Mouse (Mus musculus) E14TG2a.4 (cell line): ENCODE measurements around the gene Shroom4.
A peak's percentile ranks its signal among the peaks of the same experiment; 100 is the strongest.

ENCODE experiments used
- H3K27me3 ChIP-seq: 2 replicates; pipeline ENCODE4 v1.6.1; 2014; ENCODE audit warnings: low read length, control low read depth; ENCODE audit not compliant: insufficient read depth
- H3K36me3 ChIP-seq: 2 replicates; pipeline ENCODE4 v1.6.1; 2014; ENCODE audit warnings: low read length, control low read depth; ENCODE audit not compliant: insufficient read depth
- H3K4me1 ChIP-seq: replicated peaks from 2 replicates; pipeline ENCODE4 v1.6.1; 2014; ENCODE audit warnings: low read depth, low read length, control low read depth
- H3K4me3 ChIP-seq: replicated peaks from 2 replicates; pipeline ENCODE4 v1.5.1; 2014; ENCODE audit warnings: mild to moderate bottlenecking, low read length
- H3K9me3 ChIP-seq: 2 replicates; pipeline ENCODE4 v1.6.1; 2014; ENCODE audit warnings: low read length, control low read depth
- CTCF ChIP-seq: conservative IDR thresholded peaks from 2 replicates; pipeline ENCODE4 v1.5.1; 2014; ENCODE audit warnings: low read length
- NANOG ChIP-seq: IDR thresholded peaks from 2 replicates; pipeline ENCODE4 v1.6.1; 2014; ENCODE audit warnings: borderline replicate concordance, low read length, mixed read lengths
- POU5F1 ChIP-seq: IDR thresholded peaks from 2 replicates; pipeline ENCODE4 v1.6.1; 2014; ENCODE audit warnings: low read length, borderline replicate concordance

The Shroom4 gene

GRCm38 (mm10) chrX:6522935-6523334, 123.3 kb downstream of the Shroom4 start:
- Histone ChIP-seq H3K36me3 (no peaks in the 10 kb centered on the region), H3K4me1 (no peaks in the 10 kb centered on the region), H3K27me3 (no peaks in the 10 kb centered on the region), H3K9me3 (no peaks in the 10 kb centered on the region), H3K4me3 (no peak overlapping the region)
- 0 out of 2 replicates have a peak, but pooled peaks have one; percentile 13 for TF ChIP-seq CTCF
- TF ChIP-seq NANOG = no peak
- no peak for TF ChIP-seq POU5F1

DNA sequence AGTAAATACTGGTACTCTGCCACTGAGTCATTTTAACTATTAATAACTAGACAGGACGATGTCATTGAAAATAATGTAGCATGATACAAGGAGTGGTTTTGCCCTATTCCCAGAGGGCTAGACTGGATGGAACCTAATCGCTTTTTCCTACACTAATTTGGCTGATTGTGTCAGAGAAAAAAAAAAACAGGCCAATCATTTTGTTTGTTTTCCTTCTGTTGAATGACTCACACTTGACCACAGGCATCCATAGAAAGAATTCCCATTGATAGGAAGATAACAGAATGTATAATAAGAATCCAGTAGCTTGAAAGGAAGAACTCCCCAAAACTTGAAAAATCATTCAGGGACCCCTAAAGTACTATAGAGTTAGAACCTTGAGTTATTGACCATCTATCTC, 137.0 kb downstream of the Shroom4 start:
- Histone ChIP-seq H3K27me3 (no peaks in the 10 kb centered on the region), H3K4me3 (no peak overlapping the region), H3K4me1 (no peaks in the 10 kb centered on the region), H3K36me3 (no peaks in the 10 kb centered on the region), H3K9me3 (no peaks in the 10 kb centered on the region)
- TF ChIP-seq NANOG = no peak
- no peak for TF ChIP-seq CTCF
- no peak for TF ChIP-seq POU5F1

DNA sequence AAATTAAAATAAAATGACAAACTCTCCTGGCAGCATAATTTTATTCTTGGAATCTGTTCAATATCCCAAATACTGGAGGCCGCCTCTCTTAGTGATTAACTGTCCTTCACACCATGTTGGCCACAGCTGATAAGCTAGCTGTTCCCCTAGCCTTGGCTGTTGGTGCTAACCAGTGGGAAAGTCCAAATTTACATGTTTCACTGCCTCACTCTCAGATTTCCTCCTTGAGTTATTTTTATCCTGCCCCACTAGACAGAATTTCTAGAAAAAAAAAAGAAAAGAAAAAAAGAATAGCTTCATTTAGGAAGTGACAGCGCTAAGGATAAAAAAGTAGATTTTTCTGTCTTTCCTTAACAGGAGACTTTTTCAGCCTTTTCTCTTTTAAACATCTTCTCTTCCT, 138.0 kb downstream of the Shroom4 start:
- Histone ChIP-seq H3K36me3 (no peaks in the 10 kb centered on the region), H3K27me3 (no peaks in the 10 kb centered on the region), H3K4me1 (no peaks in the 10 kb centered on the region), H3K9me3 (no peaks in the 10 kb centered on the region), H3K4me3 (no peak overlapping the region)
- no peak for TF ChIP-seq CTCF

GRCm38 (mm10) chrX:6565066-6565465, 165.4 kb downstream of the Shroom4 start:
- no peaks in the 10 kb centered on the region for H3K36me3 ChIP-seq
- H3K27me3 ChIP-seq = no peaks in the 10 kb centered on the region
- no peaks in the 10 kb centered on the region for H3K4me1 ChIP-seq
- TF ChIP-seq CTCF (no peak), POU5F1 (no peak), NANOG (no peak)
- H3K9me3 ChIP-seq = no peaks in the 10 kb centered on the region
- no peak overlapping the region for H3K4me3 ChIP-seq

- H3K27me3 ChIP-seq = no peaks in the 10 kb centered on the region
- H3K36me3 ChIP-seq = no peaks in the 10 kb centered on the region
- no peak overlapping the region for H3K4me3 ChIP-seq
- TF ChIP-seq POU5F1 (no peak), NANOG (no peak), CTCF (no peak)
- no peaks in the 10 kb centered on the region for H3K9me3 ChIP-seq
- H3K4me1 ChIP-seq = peaks cover 10% of the 10 kb centered on the region; the same call in 1 of the 2 replicates
Measured at GRCm38 (mm10) chrX:6574511-6574910, 174.9 kb downstream of the Shroom4 start.

GRCm38 (mm10) chrX:6577001-6577400, 177.3 kb downstream of the Shroom4 start:
- Histone ChIP-seq H3K27me3 (no peaks in the 10 kb centered on the region), H3K4me3 (no peak overlapping the region), H3K9me3 (no peaks in the 10 kb centered on the region), H3K36me3 (no peaks in the 10 kb centered on the region), H3K4me1 (peaks cover 10% of the 10 kb centered on the region; the same call in 1 of the 2 replicates)
- TF ChIP-seq CTCF (no peak), POU5F1 (no peak), NANOG (no peak)

GRCm38 (mm10) chrX:6580671-6581070, 181.0 kb downstream of the Shroom4 start:
- Histone ChIP-seq H3K9me3 (no peaks in the 10 kb centered on the region), H3K36me3 (no peaks in the 10 kb centered on the region), H3K4me1 (peaks cover 10% of the 10 kb centered on the region; the same call in 1 of the 2 replicates), H3K27me3 (no peaks in the 10 kb centered on the region), H3K4me3 (no peak overlapping the region)
- no peak for TF ChIP-seq NANOG
- no peak for TF ChIP-seq POU5F1
- TF ChIP-seq CTCF = no peak

DNA sequence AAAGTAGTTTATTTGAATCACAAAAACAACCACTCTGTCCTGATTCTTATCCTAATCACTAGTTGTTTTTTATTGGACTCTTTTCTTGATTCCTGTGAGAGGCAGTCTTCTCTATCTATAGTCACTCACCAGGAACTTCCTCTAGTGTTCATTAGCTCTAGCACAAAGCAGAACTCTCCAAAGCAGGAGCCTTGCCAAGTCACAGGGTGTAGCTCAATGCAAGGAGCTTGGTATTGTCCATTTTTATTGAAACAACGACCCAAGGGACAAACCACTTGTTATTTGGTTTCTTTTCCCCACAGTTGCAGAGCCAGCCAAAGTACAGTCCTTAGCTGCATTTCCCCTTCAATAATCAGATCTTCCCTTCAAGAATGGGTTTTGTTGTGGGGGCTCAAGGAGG, 181.5 kb downstream of the Shroom4 start:
- H3K4me1 ChIP-seq = peaks cover 10% of the 10 kb centered on the region; the same call in 1 of the 2 replicates
- no peaks in the 10 kb centered on the region for H3K36me3 ChIP-seq
- H3K9me3 ChIP-seq = no peaks in the 10 kb centered on the region
- no peak for TF ChIP-seq CTCF
- no peak for TF ChIP-seq NANOG
- no peak for TF ChIP-seq POU5F1
- H3K27me3 ChIP-seq = no peaks in the 10 kb centered on the region
- H3K4me3 ChIP-seq = no peak overlapping the region

DNA sequence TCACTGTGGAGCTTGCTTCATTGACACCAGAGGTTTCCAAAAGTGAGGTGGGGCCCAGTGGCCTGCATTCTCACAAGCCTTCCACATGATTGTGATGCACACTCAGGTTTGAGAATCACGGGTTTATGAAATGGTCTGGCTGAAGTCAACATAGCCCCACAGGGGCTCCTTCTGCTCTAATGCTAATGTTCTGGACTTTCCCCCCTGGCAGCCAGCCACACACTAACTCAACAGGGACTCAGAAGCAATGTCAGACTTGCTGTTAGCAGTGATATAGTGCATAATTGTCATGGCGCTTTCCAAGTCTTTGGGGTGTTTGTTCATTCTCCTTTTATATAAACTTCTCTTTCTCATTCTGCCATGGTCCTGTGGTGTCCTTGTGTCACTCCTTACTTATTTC, 183.0 kb downstream of the Shroom4 start:
- Histone ChIP-seq H3K4me1 (no peaks in the 10 kb centered on the region), H3K36me3 (no peaks in the 10 kb centered on the region), H3K9me3 (no peaks in the 10 kb centered on the region), H3K4me3 (no peak overlapping the region), H3K27me3 (no peaks in the 10 kb centered on the region)
- TF ChIP-seq POU5F1 (no peak), CTCF (no peak), NANOG (no peak)
